Mouse (Mus musculus) cerebellum, adult 2 months (tissue): ENCODE measurements at regions not wholly inside any gene's neighbourhood (a gene's known extent, or its start where the extent isn't known, plus 50 kb on each side); places are given as distances from the start of the nearest gene placed in this dataset.

ENCODE experiments used
- CTCF ChIP-seq: fragments of 200-500 bp; IDR thresholded peaks from 2 replicates; pipeline ENCODE4 v1.5.1; 2011; ENCODE audit warnings: low read depth, mild to moderate bottlenecking, control low read depth, low read length, moderate library complexity, borderline replicate concordance; ENCODE audit not compliant: insufficient read depth
- POLR2A ChIP-seq: fragments of 200-500 bp; IDR thresholded peaks from 2 replicates; pipeline ENCODE4 v1.6.1; 2011; ENCODE audit warnings: low read length, control low read depth, borderline replicate concordance; ENCODE audit not compliant: insufficient read depth

- TF ChIP-seq POLR2A (no peak), CTCF (no peak)
Measured at GRCm38 (mm10) chr9:6528836-6529235, 259.2 kb upstream of the Ddi1 start.
